Mouse (Mus musculus): ENCODE measurements at regions not wholly inside any gene's neighbourhood (a gene's known extent, or its start where the extent isn't known, plus 50 kb on each side); places are given as distances from the start of the nearest gene placed in this dataset.

DNA sequence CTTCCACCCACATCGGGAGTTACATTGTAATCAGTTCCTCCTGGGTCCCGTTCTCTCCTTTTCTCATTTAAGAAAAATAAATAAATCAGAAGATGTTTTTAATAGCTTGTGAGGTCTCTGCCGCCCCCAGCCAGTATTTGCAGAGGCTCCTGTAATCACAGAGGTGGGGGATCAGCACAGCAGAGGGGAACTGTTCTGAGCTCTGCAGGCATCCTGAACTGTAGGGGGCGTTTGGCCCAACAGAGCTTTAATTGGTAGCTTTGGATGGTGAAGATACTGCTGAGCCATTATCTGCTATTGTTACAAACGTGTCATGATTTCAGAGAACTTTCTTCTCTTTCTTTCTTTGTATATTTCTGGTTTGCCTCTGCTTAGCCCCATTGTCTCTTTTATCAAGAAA lies 293.9 kb downstream of the Cdh26 start:
- TF ChIP-seq CTCF (IDR thresholded peaks at IDR 0.05; ENCODE audit: insufficient read depth, low read depth, low read length) = no peak
- no peak for TF ChIP-seq POLR2A (IDR thresholded peaks at IDR 0.05; ENCODE audit: insufficient read depth, low read depth, low read length)
